Mouse (Mus musculus): ENCODE data around the gene Mepce.

Mepce gene

GRCm38 (mm10) chr5:137788171-137788570 lies 716 bp upstream of the Mepce start:
- DNase-seq (ENCODE audit: low read depth, low spot score), result no peak

- peak; percentile 100 for DNase-seq (ENCODE audit: low read depth, low spot score)
Measured at GRCm38 (mm10) chr5:137786109-137786942, 1.1 kb downstream of the Mepce start.

- no peak for DNase-seq (ENCODE audit: low read depth, low spot score)
Measured at GRCm38 (mm10) chr5:137785164-137786031, 2.1 kb downstream of the Mepce start.

GRCm38 (mm10) chr5:137784546-137784945 lies 2.9 kb downstream of the Mepce start:
- no peak for DNase-seq (ENCODE audit: low read depth, low spot score)

- DNase-seq (ENCODE audit: low read depth, low spot score), result no peak
Measured at GRCm38 (mm10) chr5:137783901-137784540, 3.4 kb downstream of the Mepce start.

- no peak for DNase-seq (ENCODE audit: low read depth, low spot score)
Measured at GRCm38 (mm10) chr5:137782776-137783522, 4.5 kb downstream of the Mepce start.

GRCm38 (mm10) chr5:137781661-137782060 lies 5.8 kb downstream of the Mepce start:
- no peak for DNase-seq (ENCODE audit: low read depth, low spot score)

- DNase-seq (ENCODE audit: low read depth, low spot score), result no peak
Measured at GRCm38 (mm10) chr5:137779053-137779933, 8.2 kb downstream of the Mepce start.

- DNase-seq (ENCODE audit: low read depth, low spot score), result peak; percentile 96
Measured at GRCm38 (mm10) chr5:137778635-137779034, 8.8 kb downstream of the Mepce start, which contains the start of gene Ppp1r35. Gene Ppp1r35 (plus strand): TSS chr5:137778849.

- no peak for DNase-seq (ENCODE audit: low read depth, low spot score)
Measured at GRCm38 (mm10) chr5:137777267-137777845, 10.1 kb downstream of the Mepce start.

- DNase-seq (ENCODE audit: low read depth, low spot score), result no peak
Measured at GRCm38 (mm10) chr5:137776408-137776918, 11.0 kb downstream of the Mepce start.

GRCm38 (mm10) chr5:137775587-137776290 lies 11.7 kb downstream of the Mepce start:
- DNase-seq (ENCODE audit: low read depth, low spot score), result no peak

GRCm38 (mm10) chr5:137772755-137773154 lies 14.7 kb downstream of the Mepce start:
- no peak for DNase-seq (ENCODE audit: low read depth, low spot score)

GRCm38 (mm10) chr5:137770709-137771108 lies 16.7 kb downstream of the Mepce start:
- peak; percentile 61 for DNase-seq (ENCODE audit: low read depth, low spot score)

- no peak for DNase-seq (ENCODE audit: low read depth, low spot score)
Measured at GRCm38 (mm10) chr5:137768475-137768874, 19.0 kb downstream of the Mepce start.

- DNase-seq (ENCODE audit: low read depth, low spot score), result no peak
Measured at GRCm38 (mm10) chr5:137766270-137766669, 21.2 kb downstream of the Mepce start.

GRCm38 (mm10) chr5:137764609-137765340 lies 22.7 kb downstream of the Mepce start:
- no peak for DNase-seq (ENCODE audit: low read depth, low spot score)

- DNase-seq (ENCODE audit: low read depth, low spot score), result no peak
Measured at GRCm38 (mm10) chr5:137759971-137760412, 27.5 kb downstream of the Mepce start.

Data from embryo, embryonic 11.5 days (tissue).